Mouse (Mus musculus): ENCODE data around the gene Spata33.
"Not testable (repeated sequence)": the region's sequence is repeated elsewhere in the genome, so short reads cannot be mapped to it uniquely, and the experiment has no call there.

Spata33 gene

GRCm38 (mm10) chr8:123212321-123213117 lies at the start of gene Spata33, which contains the start of gene Chmp1a:
Spata33 (plus strand) TSS chr8:123212832.
Chmp1a (minus strand) TSS chr8:123212763.
- DNase-seq (ENCODE audit: extremely low spot score, low read depth, low spot score), result peak; percentile 79

GRCm38 (mm10) chr8:123181391-123181790 lies 31.2 kb upstream of the Spata33 start:
- DNase-seq (ENCODE audit: extremely low spot score, low read depth, low spot score), result no peak

GRCm38 (mm10) chr8:123185566-123186409 lies 26.8 kb upstream of the Spata33 start, which contains the start of gene Dpep1:
Dpep1 (plus strand) TSS chr8:123186242.
- DNase-seq (ENCODE audit: extremely low spot score, low read depth, low spot score), result peak; percentile 33

- DNase-seq (ENCODE audit: extremely low spot score, low read depth, low spot score), result no peak
Observed at GRCm38 (mm10) chr8:123188006-123188405, 24.6 kb upstream of the Spata33 start.

GRCm38 (mm10) chr8:123188841-123189240 lies 23.8 kb upstream of the Spata33 start:
- DNase-seq (ENCODE audit: extremely low spot score, low read depth, low spot score), result no peak

GRCm38 (mm10) chr8:123190678-123191077 lies 22.0 kb upstream of the Spata33 start:
- no peak for DNase-seq (ENCODE audit: extremely low spot score, low read depth, low spot score)

GRCm38 (mm10) chr8:123191908-123192307 lies 20.7 kb upstream of the Spata33 start:
- no peak for DNase-seq (ENCODE audit: extremely low spot score, low read depth, low spot score)

- no peak for DNase-seq (ENCODE audit: extremely low spot score, low read depth, low spot score)
Observed at GRCm38 (mm10) chr8:123193771-123194170, 18.9 kb upstream of the Spata33 start.

GRCm38 (mm10) chr8:123197016-123197415 lies 15.6 kb upstream of the Spata33 start:
- not testable (repeated sequence) for DNase-seq (ENCODE audit: extremely low spot score, low read depth, low spot score)

GRCm38 (mm10) chr8:123199864-123200263 lies 12.8 kb upstream of the Spata33 start:
- no peak for DNase-seq (ENCODE audit: extremely low spot score, low read depth, low spot score)

GRCm38 (mm10) chr8:123202288-123202687 lies 10.3 kb upstream of the Spata33 start:
- peak; percentile 88 for DNase-seq (ENCODE audit: extremely low spot score, low read depth, low spot score)

- no peak for DNase-seq (ENCODE audit: extremely low spot score, low read depth, low spot score)
Observed at GRCm38 (mm10) chr8:123203571-123203970, 9.1 kb upstream of the Spata33 start.

GRCm38 (mm10) chr8:123211876-123212275 lies 756 bp upstream of the Spata33 start:
- DNase-seq (ENCODE audit: extremely low spot score, low read depth, low spot score), result no peak

GRCm38 (mm10) chr8:123213118-123213772 lies 613 bp downstream of the Spata33 start:
- no peak for DNase-seq (ENCODE audit: extremely low spot score, low read depth, low spot score)

- no peak for DNase-seq (ENCODE audit: extremely low spot score, low read depth, low spot score)
Observed at GRCm38 (mm10) chr8:123215430-123215829, 2.8 kb downstream of the Spata33 start.

GRCm38 (mm10) chr8:123220917-123221316 lies 8.3 kb downstream of the Spata33 start:
- DNase-seq (ENCODE audit: extremely low spot score, low read depth, low spot score), result no peak

- peak; percentile 79 for DNase-seq (ENCODE audit: extremely low spot score, low read depth, low spot score)
Observed at GRCm38 (mm10) chr8:123224278-123225266, 11.9 kb downstream of the Spata33 start, which contains the start of gene Cdk10. Cdk10 (plus strand) TSS chr8:123224842.

GRCm38 (mm10) chr8:123228416-123228815 lies 15.8 kb downstream of the Spata33 start:
- DNase-seq (ENCODE audit: extremely low spot score, low read depth, low spot score), result no peak

GRCm38 (mm10) chr8:123230326-123230725 lies 17.7 kb downstream of the Spata33 start:
- not testable (repeated sequence) for DNase-seq (ENCODE audit: extremely low spot score, low read depth, low spot score)

GRCm38 (mm10) chr8:123231742-123232141 lies 19.1 kb downstream of the Spata33 start:
- DNase-seq (ENCODE audit: extremely low spot score, low read depth, low spot score), result no peak

Data from hindlimb bud, embryonic 11.5 days (tissue).